Mouse (Mus musculus): ENCODE results near the gene Slc1a4. TPM values are rescaled to one million over a fixed set of nuclear protein-coding genes. Genes with fewer than 3 reads are reported as not detected.

Gene Slc1a4
- polyA plus RNA-seq, 1 experiment from 2014 or later: 33.1 TPM

DNA sequence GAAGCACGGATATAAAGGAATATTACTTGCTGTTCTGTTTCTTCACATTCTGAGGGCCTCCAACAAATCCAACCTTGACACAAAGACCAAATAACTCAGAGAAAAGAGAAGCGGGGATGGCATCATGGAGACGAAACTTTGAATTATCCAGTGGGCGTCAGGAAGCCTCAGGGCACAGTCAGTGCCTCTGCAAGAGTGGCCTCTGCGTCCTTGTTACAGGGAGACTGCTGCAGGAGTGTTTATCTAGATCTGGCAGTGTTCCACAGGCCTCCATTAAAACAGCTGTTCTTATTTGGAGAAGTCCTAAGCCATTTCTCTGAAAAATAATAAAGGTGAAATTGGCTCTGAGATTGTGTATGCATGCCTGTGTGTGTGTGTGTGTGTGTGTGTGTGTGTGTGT lies 51.5 kb downstream of the Slc1a4 start:
- no peak for ATAC-seq
- Histone ChIP-seq H3K27me3 (no peaks in the 10 kb centered on the region), H3K4me3 (replicated peaks) (no peak overlapping the region), H3K4me1 (replicated peaks) (no peaks in the 10 kb centered on the region), H3K4me2 (replicated peaks) (no peak overlapping the region), H3K9ac (replicated peaks) (no peak overlapping the region), H3K36me3 (no peaks in the 10 kb centered on the region), H3K9me3 (no peaks in the 10 kb centered on the region), H3K27ac (no peak overlapping the region)
- 88% methylated on average over 5 of the region's 5 CpGs for WGBS

DNA sequence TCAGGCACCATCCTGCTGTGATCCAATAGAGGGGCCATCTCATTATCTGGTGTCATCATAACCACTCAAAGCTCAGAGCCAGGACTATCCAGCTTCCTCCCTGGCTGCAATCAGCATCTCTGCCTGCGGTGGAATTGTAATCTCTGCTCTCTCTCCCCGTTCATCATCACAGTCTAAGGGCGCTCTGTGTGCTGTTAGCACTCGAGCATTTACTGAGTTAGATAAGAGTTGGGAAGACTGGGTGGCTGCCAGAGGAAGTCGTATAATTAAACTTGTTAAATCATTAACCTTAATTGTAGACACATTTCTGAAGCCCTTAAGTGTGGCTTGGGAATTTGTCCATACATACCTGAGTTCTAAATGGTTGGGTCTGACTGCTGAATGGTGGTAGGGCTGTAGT lies 53.8 kb downstream of the Slc1a4 start:
- Histone ChIP-seq H3K27me3 (no peaks in the 10 kb centered on the region), H3K36me3 (no peaks in the 10 kb centered on the region), H3K27ac (no peak overlapping the region), H3K4me3 (replicated peaks) (no peak overlapping the region), H3K4me1 (replicated peaks) (no peaks in the 10 kb centered on the region), H3K9me3 (no peaks in the 10 kb centered on the region), H3K4me2 (replicated peaks) (no peak overlapping the region), H3K9ac (replicated peaks) (no peak overlapping the region)
- WGBS: 79% methylated on average over 5 of the region's 5 CpGs
- ATAC-seq: no peak

DNA sequence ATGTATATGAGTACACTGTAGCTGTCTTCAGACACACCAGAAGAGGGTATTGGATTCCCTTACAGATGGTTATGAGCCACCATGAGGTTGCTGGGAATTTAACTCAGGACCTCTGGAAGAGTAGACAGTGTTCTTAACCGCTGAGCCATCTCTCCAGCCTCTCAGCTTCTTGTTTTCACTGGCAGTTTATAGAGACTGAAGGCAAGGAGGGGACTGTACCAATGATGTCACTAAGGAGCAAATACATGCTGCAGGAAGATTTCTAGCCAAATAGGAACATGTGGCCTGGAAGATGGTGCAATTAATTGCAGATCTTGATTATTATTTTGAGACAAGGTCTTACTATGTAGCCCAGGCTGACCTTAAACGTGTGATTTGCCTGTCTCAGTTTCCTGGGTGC lies 55.4 kb downstream of the Slc1a4 start:
- WGBS: 70% methylated on average over 2 of the region's 2 CpGs
- no peak for ATAC-seq
- no peak overlapping the region for H3K27ac ChIP-seq

DNA sequence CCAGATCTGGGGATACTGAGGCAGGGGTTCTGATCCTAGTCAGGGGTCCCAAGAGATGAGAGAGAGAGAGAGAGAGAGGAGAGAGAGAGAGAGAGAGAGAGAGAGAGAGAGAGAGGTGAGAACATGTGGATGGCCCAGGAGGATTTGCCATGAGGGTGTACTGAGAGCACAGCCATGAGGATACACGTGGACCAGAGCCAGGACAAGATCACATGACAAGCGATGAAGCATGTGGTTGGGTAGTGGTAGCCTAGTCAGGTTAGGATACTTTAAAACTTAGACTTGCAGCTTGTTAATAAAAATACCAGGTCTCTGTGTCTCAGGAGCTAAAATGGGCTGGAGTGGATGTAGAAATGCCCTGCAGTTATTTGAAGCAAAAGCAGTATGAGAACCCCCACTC lies 56.5 kb downstream of the Slc1a4 start:
- Histone ChIP-seq H3K36me3 (no peaks in the 10 kb centered on the region), H3K9me3 (no peaks in the 10 kb centered on the region), H3K4me1 (replicated peaks) (no peaks in the 10 kb centered on the region), H3K4me3 (replicated peaks) (no peak overlapping the region), H3K4me2 (replicated peaks) (no peak overlapping the region), H3K27ac (no peak overlapping the region), H3K27me3 (no peaks in the 10 kb centered on the region), H3K9ac (replicated peaks) (no peak overlapping the region)
- ATAC-seq: no peak
- 82% methylated on average over 2 of the region's 2 CpGs for whole genome bisulfite sequencing

More for the DNA sequence above, 55.4 kb downstream of the Slc1a4 start:
- Histone ChIP-seq H3K4me2 (replicated peaks) (no peak overlapping the region), H3K4me3 (replicated peaks) (no peak overlapping the region), H3K9ac (replicated peaks) (no peak overlapping the region), H3K36me3 (no peaks in the 10 kb centered on the region), H3K9me3 (no peaks in the 10 kb centered on the region), H3K27me3 (no peaks in the 10 kb centered on the region), H3K4me1 (replicated peaks) (no peaks in the 10 kb centered on the region)

DNA sequence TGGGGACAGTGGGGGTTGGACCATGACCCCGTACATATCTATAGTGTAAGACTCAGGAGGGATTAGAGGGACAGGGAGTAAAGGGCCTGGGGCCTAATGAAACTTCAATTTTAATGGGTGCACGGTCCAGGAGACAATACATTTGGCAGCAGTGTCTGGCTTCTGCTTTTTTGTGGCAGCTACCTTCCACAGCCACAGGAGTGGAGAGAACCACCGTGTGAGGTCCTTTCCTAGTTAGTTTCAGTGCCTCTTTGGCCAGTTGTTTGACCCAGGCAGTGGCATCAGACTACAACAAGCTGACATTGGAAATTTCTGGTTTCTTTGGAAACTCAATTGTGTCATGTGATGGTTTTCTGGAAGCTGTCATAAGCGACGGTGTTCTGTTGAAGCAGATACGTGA lies 62.6 kb downstream of the Slc1a4 start:
- Histone ChIP-seq H3K27ac (no peak overlapping the region), H3K9ac (replicated peaks) (no peak overlapping the region), H3K36me3 (no peaks in the 10 kb centered on the region), H3K4me3 (replicated peaks) (no peak overlapping the region), H3K9me3 (no peaks in the 10 kb centered on the region), H3K4me1 (replicated peaks) (no peaks in the 10 kb centered on the region), H3K27me3 (no peaks in the 10 kb centered on the region), H3K4me2 (replicated peaks) (no peak overlapping the region)
- WGBS: 89% methylated on average over 6 of the region's 6 CpGs
- no peak for ATAC-seq

DNA sequence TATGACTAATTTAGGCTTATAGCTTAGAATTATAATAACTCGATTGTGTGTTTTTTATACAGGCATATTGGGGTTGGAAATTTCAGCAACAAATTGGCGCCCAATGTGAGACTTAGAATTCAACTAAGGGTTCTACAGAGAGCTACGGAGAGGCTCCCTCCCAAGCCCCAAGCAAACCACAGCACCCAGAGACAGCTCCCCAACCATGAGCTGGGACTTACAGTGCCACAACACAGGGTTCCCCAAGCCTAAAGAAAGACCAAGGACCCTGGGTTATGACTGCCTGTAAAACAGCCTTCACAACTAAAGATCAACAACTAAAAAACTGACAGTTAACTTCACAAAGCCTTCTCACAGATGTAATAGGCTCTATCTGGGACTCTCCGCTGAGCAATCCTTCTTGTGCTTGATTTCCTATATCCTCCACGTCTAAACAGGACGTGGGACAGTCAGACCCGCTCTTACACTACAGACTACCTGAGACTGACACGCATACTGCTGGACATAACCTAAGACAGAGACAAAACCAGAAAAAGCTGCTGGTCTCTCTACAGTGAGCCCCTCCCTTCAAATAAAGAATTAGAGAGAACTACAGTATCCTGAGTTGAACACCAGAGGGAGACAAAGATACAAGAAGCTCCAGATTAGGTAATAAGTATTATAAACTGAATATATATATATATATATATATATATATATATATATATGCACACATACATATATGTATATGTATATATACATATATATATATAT lies 69.7 kb downstream of the Slc1a4 start:
- Histone ChIP-seq H3K9me3 (no peaks in the 10 kb centered on the region), H3K27ac (no peak overlapping the region), H3K4me1 (replicated peaks) (no peaks in the 10 kb centered on the region), H3K4me3 (replicated peaks) (no peak overlapping the region), H3K27me3 (no peaks in the 10 kb centered on the region), H3K9ac (replicated peaks) (no peak overlapping the region), H3K4me2 (replicated peaks) (no peak overlapping the region), H3K36me3 (no peaks in the 10 kb centered on the region)
- ATAC-seq: peak; percentile 71; the same call in 1 of the 2 replicates
- whole genome bisulfite sequencing: 61% methylated on average over 8 of the region's 8 CpGs

DNA sequence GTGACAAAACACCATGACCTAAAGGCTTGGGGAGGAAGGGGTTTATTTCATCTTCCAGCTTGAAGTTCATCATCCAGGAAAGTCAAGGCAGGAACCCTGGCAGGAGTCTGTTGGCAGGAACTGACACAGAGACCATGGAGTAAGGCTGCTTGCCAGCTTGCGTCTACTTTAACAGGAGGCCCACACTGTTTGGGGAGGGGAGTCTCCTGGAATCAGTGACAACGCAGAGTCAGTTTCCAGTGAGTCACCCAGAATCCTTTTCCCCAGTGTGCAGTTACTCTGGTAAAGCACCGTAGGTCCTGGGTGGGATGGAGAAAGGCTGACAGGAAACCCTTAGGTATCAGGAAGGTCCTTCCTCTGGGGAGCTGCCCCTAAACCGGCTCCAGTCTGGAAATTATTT lies 77.7 kb downstream of the Slc1a4 start:
- no peak overlapping the region for H3K9ac ChIP-seq (replicated peaks)
- H3K4me2 ChIP-seq (replicated peaks): no peak overlapping the region
- H3K36me3 ChIP-seq: no peaks in the 10 kb centered on the region
- ATAC-seq: no peak
- H3K4me1 ChIP-seq (replicated peaks): peaks cover 6% of the 10 kb centered on the region
- H3K4me3 ChIP-seq (replicated peaks): no peak overlapping the region
- H3K9me3 ChIP-seq: no peaks in the 10 kb centered on the region
- no peak overlapping the region for H3K27ac ChIP-seq
- 94% methylated on average over 4 of the region's 4 CpGs for WGBS
- no peaks in the 10 kb centered on the region for H3K27me3 ChIP-seq

DNA sequence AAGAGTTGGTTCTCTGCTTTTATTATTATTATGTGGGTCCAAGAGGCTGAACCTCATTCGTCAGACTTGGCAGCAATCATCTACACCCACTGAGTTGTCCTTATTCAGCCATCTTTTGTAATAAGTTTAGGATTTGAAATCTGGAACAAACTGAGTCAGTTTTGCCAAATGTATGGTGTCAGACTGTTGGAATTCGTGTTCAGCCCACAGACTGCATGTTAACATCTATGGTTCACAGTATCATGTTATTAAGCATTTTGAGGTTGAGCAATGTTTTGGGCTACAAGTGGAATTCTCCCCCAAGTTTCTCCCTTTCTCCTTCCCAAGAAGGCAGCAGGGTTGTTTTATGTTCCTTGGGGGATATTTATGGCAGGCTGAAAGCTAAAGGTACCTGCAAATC lies 79.4 kb downstream of the Slc1a4 start:
- no peaks in the 10 kb centered on the region for H3K27me3 ChIP-seq
- no peaks in the 10 kb centered on the region for H3K9me3 ChIP-seq
- H3K4me1 ChIP-seq (replicated peaks): peaks cover 14% of the 10 kb centered on the region

More for the DNA sequence above, 79.4 kb downstream of the Slc1a4 start:
- Histone ChIP-seq H3K4me2 (replicated peaks) (no peak overlapping the region), H3K36me3 (no peaks in the 10 kb centered on the region), H3K9ac (replicated peaks) (no peak overlapping the region), H3K4me3 (replicated peaks) (no peak overlapping the region), H3K27ac (no peak overlapping the region)
- ATAC-seq: no peak
- 78% methylated on average over 2 of the region's 2 CpGs for WGBS

Other genes with a start within 250 kb of the Slc1a4 start
- 167 and 179 TPM in 2 replicates for gene Actr2, start 219.8 kb downstream of the Slc1a4 start, polyA plus RNA-seq (2015; fragmentation: Nextera tagmentation; extraction: Ambion mirVana)
- 289 and 306 TPM in 2 replicates for gene Rab1a, start 131.3 kb downstream of the Slc1a4 start, polyA plus RNA-seq (2015; fragmentation: Nextera tagmentation; extraction: Ambion mirVana)
- 26.5 and 27.9 TPM in 2 replicates for gene Cep68, start 83.3 kb downstream of the Slc1a4 start, polyA plus RNA-seq (2015; fragmentation: Nextera tagmentation; extraction: Ambion mirVana)
- gene Sertad2, start 210.5 kb upstream of the Slc1a4 start, polyA plus RNA-seq (2015; fragmentation: Nextera tagmentation; extraction: Ambion mirVana): 29.8 and 32.0 TPM in 2 replicates